Mouse (Mus musculus): ENCODE results near the gene Kif26a.

Gene Kif26a

GRCm38 (mm10) chr12:112223721-112224337 is 77.8 kb downstream of the Kif26a start:
- DNase-seq: no peak

DNA sequence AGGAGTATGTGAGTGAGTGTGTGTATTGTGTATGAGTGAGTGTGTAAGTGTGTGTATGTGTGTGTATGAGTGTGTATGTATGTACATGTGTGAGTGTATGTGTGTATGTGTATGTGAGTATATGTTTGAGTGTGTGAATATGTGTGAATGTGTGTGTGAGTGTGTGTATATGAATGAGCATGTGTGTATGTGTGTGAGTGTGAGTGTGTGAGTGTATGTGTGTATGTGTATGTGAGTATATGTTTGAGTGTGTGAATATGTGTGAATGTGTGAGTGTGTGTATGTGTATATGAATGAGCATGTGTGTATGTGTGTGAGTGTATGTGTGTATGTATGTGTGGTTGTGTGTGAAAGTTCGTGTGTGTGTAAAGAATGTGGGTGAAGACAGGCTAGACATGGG is 80.2 kb downstream of the Kif26a start:
- no peak for DNase-seq

- no peak for DNase-seq
Measured at GRCm38 (mm10) chr12:112226656-112227055, 80.6 kb downstream of the Kif26a start.

GRCm38 (mm10) chr12:112229084-112229483 is 83.1 kb downstream of the Kif26a start:
- DNase-seq: no peak

DNA sequence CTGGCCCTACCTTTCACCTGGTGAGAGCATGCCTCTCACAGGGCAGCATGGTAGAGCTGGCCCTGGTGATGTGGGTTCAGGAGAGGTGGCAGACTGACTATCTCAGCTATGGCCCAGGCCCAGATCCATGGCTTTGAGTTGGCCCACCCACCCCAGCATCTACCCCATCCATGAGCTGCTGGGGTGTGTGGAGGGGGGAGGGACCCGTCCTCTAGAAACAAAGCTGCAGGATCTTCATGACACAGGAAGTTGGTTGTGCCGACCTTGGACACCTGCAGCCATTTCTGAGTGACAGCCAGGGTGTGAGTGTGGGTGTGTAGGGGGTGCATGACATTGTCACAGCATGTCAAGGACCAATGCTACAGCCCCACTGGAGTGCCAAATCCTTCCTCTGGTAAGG is 84.2 kb downstream of the Kif26a start:
- DNase-seq: no peak

Measured in cerebellum, adult 9-10 months (tissue).